Mouse (Mus musculus) MEL (cell line): Measurements from ENCODE around the gene Prss34. TPM values are rescaled to one million over a fixed set of nuclear protein-coding genes. Genes with fewer than 3 reads are reported as not detected.

ENCODE experiments used
- DNase-seq: peaks from one replicate; pipeline ENCODE4 v3.0.0; 2011; ENCODE audit warnings: low read depth, low spot score
- H3K27ac ChIP-seq: 2 replicates; pipeline ENCODE4 v1.5.1; 2012; ENCODE audit warnings: low read depth, mild to moderate bottlenecking, control low read depth, low read length, moderate library complexity; ENCODE audit not compliant: control insufficient read depth
- H3K27me3 ChIP-seq, 2 experiments: fragments of 150-350 bp in 1 of 2; sonication (generic) in 1 of 2; 2 replicates each; pipeline ENCODE4 v1.6.1; 2012; ENCODE audit warnings: low read length in 2 of 2, mild to moderate bottlenecking in 2 of 2, improper control_type of control experiment in 1 of 2, moderate library complexity in 1 of 2; ENCODE audit not compliant: insufficient read depth in 2 of 2, control insufficient read depth in 1 of 2
- H3K36me3 ChIP-seq, 2 experiments: 2 replicates each; pipeline ENCODE4 v1.6.1; 2012 to 2014; ENCODE audit warnings: low read length in 2 of 2, improper control_type of control experiment in 1 of 2, inconsistent platforms in 1 of 2, mild to moderate bottlenecking in 1 of 2; ENCODE audit not compliant: insufficient read depth in 2 of 2, control insufficient read depth in 1 of 2
- H3K4me1 ChIP-seq, 2 experiments: fragments of 150-350 bp in 1 of 2; sonication (generic) in 1 of 2; 2 replicates each; pipeline ENCODE4 v1.6.1; 2012; ENCODE audit warnings: low read length in 2 of 2, improper control_type of control experiment in 1 of 2, mild to moderate bottlenecking in 1 of 2; ENCODE audit not compliant: insufficient read depth in 2 of 2, control insufficient read depth in 1 of 2
- H3K4me3 ChIP-seq, 2 experiments: fragments of 150-350 bp in 1 of 2; sonication (generic) in 1 of 2; 2 replicates each; pipeline ENCODE4 v1.5.1; 2012; ENCODE audit warnings: low read depth in 2 of 2, low read length in 2 of 2, mild to moderate bottlenecking in 2 of 2, moderate library complexity in 2 of 2, control low read depth in 1 of 2, improper control_type of control experiment in 1 of 2; ENCODE audit not compliant: control insufficient read depth in 1 of 2, insufficient read depth in 1 of 2
- H3K79me2 ChIP-seq: 2 replicates; pipeline ENCODE4 v1.6.1; 2012; ENCODE audit warnings: mild to moderate bottlenecking, low read length, moderate library complexity; ENCODE audit not compliant: control insufficient read depth, poor library complexity, insufficient read depth
- H3K9ac ChIP-seq: 2 replicates; pipeline ENCODE4 v1.6.1; 2012; ENCODE audit warnings: low read depth, mild to moderate bottlenecking, control low read depth, low read length, moderate library complexity; ENCODE audit not compliant: control insufficient read depth, poor library complexity, severe bottlenecking
- H3K9me3 ChIP-seq: fragments of 150-350 bp; sonication (generic); replicated peaks from 2 replicates; pipeline ENCODE4 v1.6.1; 2012; ENCODE audit warnings: mild to moderate bottlenecking, low read length, improper control_type of control experiment, moderate library complexity; ENCODE audit not compliant: insufficient read depth
- BHLHE40 ChIP-seq: IDR thresholded peaks from 2 replicates; pipeline ENCODE4 v1.6.1; 2012; ENCODE audit warnings: low read depth, mild to moderate bottlenecking, inconsistent platforms, low read length, improper control_type of control experiment, borderline replicate concordance
- CHD1 ChIP-seq: IDR thresholded peaks from 2 replicates; pipeline ENCODE4 v1.6.1; 2012; ENCODE audit warnings: low read depth, mild to moderate bottlenecking, inconsistent platforms, low read length, improper control_type of control experiment
- CTCF ChIP-seq, 3 experiments: IDR thresholded peaks in 2 of 3; conservative IDR thresholded peaks in 1 of 3; 2 replicates each; pipeline ENCODE4 v1.5.1; 2011 to 2012; ENCODE audit warnings: low read length in 3 of 3, low read depth in 2 of 3, mild to moderate bottlenecking in 2 of 3, improper control_type of control experiment in 1 of 3, inconsistent platforms in 1 of 3, mixed read lengths in 1 of 3, moderate library complexity in 1 of 3; ENCODE audit not compliant: control insufficient read depth in 1 of 3, insufficient read depth in 1 of 3, poor library complexity in 1 of 3, severe bottlenecking in 1 of 3
- E2F4 ChIP-seq: IDR thresholded peaks from 2 replicates; pipeline ENCODE4 v1.6.1; 2011; ENCODE audit warnings: low read depth, low read length, improper control_type of control experiment, borderline replicate concordance
- ELF1 ChIP-seq: IDR thresholded peaks from 2 replicates; pipeline ENCODE4 v1.6.1; 2014; ENCODE audit warnings: low read depth, mild to moderate bottlenecking, inconsistent platforms, low read length, improper control_type of control experiment, moderate library complexity
- EP300 ChIP-seq, 2 experiments: IDR thresholded peaks; 2 replicates each; pipeline ENCODE4 v1.6.1; 2011; ENCODE audit warnings: improper control_type of control experiment in 2 of 2, low read length in 2 of 2, low read depth in 1 of 2, mild to moderate bottlenecking in 1 of 2
- GABPA ChIP-seq: IDR thresholded peaks from 2 replicates; pipeline ENCODE4 v1.6.1; 2012; ENCODE audit warnings: low read depth, mild to moderate bottlenecking, inconsistent platforms, low read length, improper control_type of control experiment, moderate library complexity
- HCFC1 ChIP-seq: IDR thresholded peaks from 2 replicates; pipeline ENCODE4 v1.6.1; 2012; ENCODE audit warnings: low read depth, mild to moderate bottlenecking, inconsistent platforms, low read length, improper control_type of control experiment, moderate library complexity
- JUND ChIP-seq: IDR thresholded peaks from 2 replicates; pipeline ENCODE4 v1.6.1; 2011; ENCODE audit warnings: low read depth, mild to moderate bottlenecking, improper control_type of control experiment, low read length
- MYB ChIP-seq: IDR thresholded peaks from 2 replicates; pipeline ENCODE4 v1.6.1; 2011; ENCODE audit warnings: mild to moderate bottlenecking, low read depth, low read length, improper control_type of control experiment
- NELFE ChIP-seq: IDR thresholded peaks from 2 replicates; pipeline ENCODE4 v1.6.1; 2011; ENCODE audit warnings: low read depth, low read length, improper control_type of control experiment
- NRF1 ChIP-seq: IDR thresholded peaks from 2 replicates; pipeline ENCODE4 v1.6.1; 2014; ENCODE audit warnings: low read depth, mild to moderate bottlenecking, inconsistent platforms, low read length, improper control_type of control experiment, moderate library complexity; ENCODE audit not compliant: poor library complexity, insufficient read depth, severe bottlenecking
- POLR2AphosphoS2 ChIP-seq: IDR thresholded peaks from 2 replicates; pipeline ENCODE4 v1.6.1; 2011; ENCODE audit warnings: low read length, improper control_type of control experiment
- POLR2AphosphoS5 ChIP-seq: IDR thresholded peaks from 2 replicates; pipeline ENCODE4 v1.6.1; 2012; ENCODE audit warnings: low read depth, borderline replicate concordance, mild to moderate bottlenecking, inconsistent platforms, low read length, moderate library complexity, mixed read lengths
- RCOR1 ChIP-seq: IDR thresholded peaks from 2 replicates; pipeline ENCODE4 v1.6.1; 2012; ENCODE audit warnings: low read depth, mild to moderate bottlenecking, inconsistent platforms, low read length, improper control_type of control experiment
- SMC3 ChIP-seq: IDR thresholded peaks from 2 replicates; pipeline ENCODE4 v1.6.1; 2011; ENCODE audit warnings: low read depth, low read length, improper control_type of control experiment
- TBP ChIP-seq: IDR thresholded peaks from 2 replicates; pipeline ENCODE4 v1.8.0; 2011; ENCODE audit warnings: low read depth, low read length, improper control_type of control experiment
- USF1 ChIP-seq: IDR thresholded peaks from 2 replicates; pipeline ENCODE4 v1.6.1; 2014; ENCODE audit warnings: low read depth, mild to moderate bottlenecking, inconsistent platforms, low read length, improper control_type of control experiment, moderate library complexity
- ZKSCAN1 ChIP-seq: IDR thresholded peaks from 2 replicates; pipeline ENCODE4 v1.6.1; 2012; ENCODE audit warnings: low read depth, mild to moderate bottlenecking, inconsistent platforms, low read length, improper control_type of control experiment, moderate library complexity
- ZNF384 ChIP-seq: IDR thresholded peaks from 2 replicates; pipeline ENCODE4 v1.6.1; 2012; ENCODE audit warnings: low read depth, mild to moderate bottlenecking, inconsistent platforms, low read length, improper control_type of control experiment
- polyA plus RNA-seq, 2 experiments: library from polyadenylated mRNA; stranded (reverse) in 1 of 2; unstranded in 1 of 2; fragments of >175 nt in 1 of 2; fragments of >200 nt in 1 of 2; gene quantifications; 2 replicates each; pipeline versions ENCODE4 v1.2.1 to v1.2.4; 2012; ENCODE audit warnings: low replicate concordance in 2 of 2, low read depth in 1 of 2; ENCODE audit not compliant: insufficient read length in 2 of 2, insufficient read depth in 1 of 2, missing spikeins in 1 of 2
- total RNA-seq: library from RNA; depleted of rRNA; stranded (reverse); fragments of 300-350 nt; gene quantifications from 2 replicates; pipeline ENCODE4 v1.2.3, GENCODE M21; 2012

Prss34 gene
- total and polyA plus RNA-seq, 3 experiments, result not detected

DNA sequence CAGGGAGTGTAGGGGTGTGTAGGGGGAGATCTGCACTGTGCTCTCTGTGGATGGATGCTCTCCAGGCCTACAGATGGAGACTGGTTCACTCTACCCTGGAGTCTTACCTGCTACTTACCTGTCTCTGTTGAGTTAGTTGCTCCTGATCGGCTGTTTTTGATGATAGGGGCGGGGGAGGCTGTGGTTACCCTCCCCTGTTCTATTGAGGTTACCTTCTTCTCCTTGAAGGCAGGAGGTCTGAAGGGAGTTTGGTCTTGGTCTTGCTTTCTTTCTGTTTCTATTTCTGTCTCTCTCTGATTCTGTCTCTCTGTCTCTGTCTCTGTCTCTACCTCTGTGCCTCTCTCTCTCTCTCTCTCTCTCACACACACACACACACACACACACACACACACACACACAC, 43.1 kb upstream of the Prss34 start:
- Histone ChIP-seq H3K9me3 (no peaks in the 10 kb centered on the region), H3K4me3 (no peak overlapping the region)
- no peak for TF ChIP-seq ELF1
- TF ChIP-seq POLR2AphosphoS5, result no peak
- no peak for TF ChIP-seq ZNF384
- TF ChIP-seq RCOR1, result no peak
- TF ChIP-seq CHD1, result no peak
- TF ChIP-seq EP300 (IDR thresholded peaks at IDR 0.05; ENCODE audit: low read depth in 1 of 2, low read length in 2 of 2), result no peak
- no peak for TF ChIP-seq USF1
- no peak for TF ChIP-seq CTCF (IDR thresholded peaks at IDR 0.05 in 2 of 3, conservative IDR thresholded peaks at IDR 0.05 in 1 of 3; ENCODE audit: control insufficient read depth in 1 of 3, insufficient read depth in 1 of 3, low read depth in 2 of 3, low read length in 3 of 3, poor library complexity in 1 of 3, severe bottlenecking in 1 of 3)
- TF ChIP-seq, all 39 proteins: peak for 0
- DNase-seq, result no peak
- Histone ChIP-seq H3K27ac (no peak overlapping the region), H3K79me2 (no peaks in the 10 kb centered on the region), H3K9ac (no peak overlapping the region), H3K27me3 (no peaks in the 10 kb centered on the region), H3K36me3 (no peaks in the 10 kb centered on the region; a peak in 1 of 4 replicates), H3K4me1 (peaks cover 0 to 9% of the 10 kb centered on the region in 2 experiments; a peak in 2 of 4 replicates)

DNA sequence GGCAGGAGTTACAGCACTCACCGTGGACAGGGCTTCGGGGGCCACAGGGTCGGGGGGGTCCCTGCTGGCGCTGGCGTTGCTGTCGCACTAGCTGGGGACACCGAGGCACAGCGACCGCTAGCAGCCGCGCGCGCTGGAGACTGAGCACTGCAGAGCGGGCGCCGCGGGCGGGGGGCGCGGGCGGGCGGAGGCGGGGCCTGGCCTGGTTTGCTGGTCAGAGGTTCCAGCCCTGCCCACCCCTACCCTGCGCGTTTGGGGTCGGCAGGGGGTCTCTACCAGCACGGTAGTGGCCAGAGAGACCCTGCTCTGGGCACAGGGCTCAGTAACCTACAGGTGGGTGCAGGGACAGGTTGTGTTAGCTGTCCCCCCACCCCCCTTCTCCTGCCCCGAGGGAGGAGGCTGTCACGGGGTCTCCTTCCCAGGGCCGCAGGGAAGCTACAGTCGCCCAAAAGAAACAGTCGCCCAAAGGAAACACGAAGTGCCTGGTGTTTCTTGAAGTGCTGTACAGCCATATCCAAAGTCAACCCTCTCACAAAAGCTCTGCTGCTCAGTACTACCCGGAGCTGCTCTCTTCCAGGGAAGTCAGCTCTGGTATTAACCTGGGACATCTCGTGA, 41.9 kb upstream of the Prss34 start, which contains the start of gene Baiap3:
TSS of gene Baiap3 (minus strand) at position 225 of the 615 bp plus-strand sequence.
- DNase-seq, result no peak
- no peaks in the 10 kb centered on the region for H3K27me3 ChIP-seq
- no peaks in the 10 kb centered on the region for H3K79me2 ChIP-seq
- no peak within 1 kb of the TSS for H3K9ac ChIP-seq
- H3K27ac ChIP-seq, result no peak within 1 kb of the TSS
- TF ChIP-seq ZNF384, result no peak
- TF ChIP-seq JUND, result no peak
- TF ChIP-seq NELFE, result no peak
- TF ChIP-seq POLR2AphosphoS2, result no peak
- TF ChIP-seq BHLHE40, result no peak
- TF ChIP-seq TBP, result no peak
- no peak for TF ChIP-seq ZKSCAN1
- no peak for TF ChIP-seq HCFC1
- no peak for TF ChIP-seq NRF1
- TF ChIP-seq CTCF (IDR thresholded peaks at IDR 0.05 in 2 of 3, conservative IDR thresholded peaks at IDR 0.05 in 1 of 3; ENCODE audit: control insufficient read depth in 1 of 3, insufficient read depth in 1 of 3, low read depth in 2 of 3, low read length in 3 of 3, poor library complexity in 1 of 3, severe bottlenecking in 1 of 3), result no peak
- no peak for TF ChIP-seq SMC3
- no peak for TF ChIP-seq E2F4
- TF ChIP-seq MYB, result no peak
- TF ChIP-seq GABPA, result no peak
- H3K4me1 ChIP-seq, result peaks cover 0 to 9% of the 10 kb centered on the region in 2 experiments; a peak in 2 of 4 replicates
- no peaks in the 10 kb centered on the region; a peak in 1 of 4 replicates for H3K36me3 ChIP-seq
- no peak within 1 kb of the TSS for H3K4me3 ChIP-seq
- no peaks in the 10 kb centered on the region for H3K9me3 ChIP-seq
